Mouse (Mus musculus): ENCODE data around the gene Col23a1.

DNA sequence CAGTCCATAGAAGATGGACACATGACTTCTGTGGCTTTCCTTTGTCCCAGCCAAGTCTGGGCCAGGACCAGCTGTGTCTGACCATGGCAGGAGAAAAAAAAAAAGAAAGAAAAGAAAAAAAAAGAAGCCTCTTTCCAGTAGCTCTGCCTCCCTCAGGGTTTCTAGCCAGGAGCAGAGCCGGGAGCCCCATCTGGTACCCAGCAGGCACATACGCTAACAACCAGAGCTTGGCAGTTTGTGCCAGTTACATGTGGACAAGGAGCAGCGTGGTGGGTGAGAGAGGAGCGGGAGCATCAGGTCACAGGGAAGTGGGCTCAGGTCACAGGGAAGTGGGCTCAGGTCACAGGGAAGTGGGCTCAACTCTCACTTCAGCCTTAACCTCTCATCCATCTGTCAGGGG, 286.7 kb downstream of the Col23a1 start:
- no peak for TF ChIP-seq CTCF (IDR thresholded peaks at IDR 0.05; ENCODE audit: low read depth)
- TF ChIP-seq EP300 (IDR thresholded peaks at IDR 0.05; ENCODE audit: low read depth), result no peak

All from heart, postnatal 0 days (tissue).